Mouse (Mus musculus) adrenal gland, adult 8-10 months (tissue): ENCODE data around the gene Ugp2. TPM values are rescaled to one million over a fixed set of nuclear protein-coding genes. Genes with fewer than 3 reads are reported as not detected.
"Not testable (repeated sequence)": the region's sequence is repeated elsewhere in the genome, so short reads cannot be mapped to it uniquely, and the experiment has no call there.

ENCODE experiments used
- DNase-seq: peaks from one replicate; pipeline ENCODE4 v3.0.0; 2022
- microRNA-seq, 2 experiments: library from miRNA; unstranded; fragments of <30 nt; microRNA quantifications; one replicate each; pipeline ENCODE4 v1.2.0; 2022
- total RNA-seq, 4 experiments: library from RNA; stranded (reverse); gene quantifications; 2 replicates each; pipeline ENCODE4 v1.2.4; 2022

Gene Ugp2
- total RNA-seq, 4 experiments from 2014 or later: 48.6 to 87.2 (median 61.2) TPM

- DNase-seq: no peak
Measured at GRCm38 (mm10) chr11:21332639-21333295, 38.2 kb downstream of the Ugp2 start.

- DNase-seq: no peak
Measured at GRCm38 (mm10) chr11:21328141-21328540, 42.9 kb downstream of the Ugp2 start.

- DNase-seq: no peak
Measured at GRCm38 (mm10) chr11:21327486-21327885, 43.5 kb downstream of the Ugp2 start.

- DNase-seq: no peak
Measured at GRCm38 (mm10) chr11:21326770-21327169, 44.2 kb downstream of the Ugp2 start.

- DNase-seq: no peak
Measured at GRCm38 (mm10) chr11:21325781-21326180, 45.2 kb downstream of the Ugp2 start.

- DNase-seq: no peak
Measured at GRCm38 (mm10) chr11:21322349-21322748, 48.7 kb downstream of the Ugp2 start.

- DNase-seq: no peak
Measured at GRCm38 (mm10) chr11:21321577-21321976, 49.4 kb downstream of the Ugp2 start.

- DNase-seq: no peak
Measured at GRCm38 (mm10) chr11:21313922-21314657, 56.9 kb downstream of the Ugp2 start.

GRCm38 (mm10) chr11:21309516-21309915 is 61.5 kb downstream of the Ugp2 start:
- DNase-seq: no peak

- DNase-seq: no peak
Measured at GRCm38 (mm10) chr11:21308119-21308518, 62.9 kb downstream of the Ugp2 start.

GRCm38 (mm10) chr11:21307078-21307668 is 63.8 kb downstream of the Ugp2 start:
- no peak for DNase-seq

- DNase-seq: no peak
Measured at GRCm38 (mm10) chr11:21303619-21304018, 67.4 kb downstream of the Ugp2 start.

- no peak for DNase-seq
Measured at GRCm38 (mm10) chr11:21295486-21295885, 75.5 kb downstream of the Ugp2 start.

GRCm38 (mm10) chr11:21288153-21288552 is 82.8 kb downstream of the Ugp2 start:
- not testable (repeated sequence) for DNase-seq

GRCm38 (mm10) chr11:21286391-21286790 is 84.6 kb downstream of the Ugp2 start:
- DNase-seq: no peak

GRCm38 (mm10) chr11:21276151-21276550 is 94.8 kb downstream of the Ugp2 start:
- no peak for DNase-seq

Small RNA genes lying within 50 kb of the gene (microRNA-seq; reads per million reads assigned to microRNA genes)
- 0 reads per million in 2 experiments for gene Mir1933

Other genes starting within 250 kb of the Ugp2 start
- gene Vps54, start 131.9 kb downstream of the Ugp2 start, total RNA-seq: 10 to 100 TPM; 29.9 to 43.6 (median 37.8) TPM
- gene Wdpcp, start 201.0 kb upstream of the Ugp2 start, total RNA-seq: 10 to 100 TPM; 13.1 to 19.6 (median 17.7) TPM
- gene Mdh1, start 201.2 kb upstream of the Ugp2 start, total RNA-seq: 100 to 1,000 TPM; 399 to 717 (median 551) TPM